Mouse (Mus musculus): ENCODE results near the gene Tns3.

- no peak for TF ChIP-seq GATA1 (IDR thresholded peaks at IDR 0.05; ENCODE audit: borderline replicate concordance, low read length)
- TF ChIP-seq CTCF (IDR thresholded peaks at IDR 0.05; ENCODE audit: low read depth, low read length): no peak
- no peak for TF ChIP-seq GATA2 (IDR thresholded peaks at IDR 0.05; ENCODE audit: borderline replicate concordance, low read depth, low read length)
- no peak for TF ChIP-seq POLR2AphosphoS5 (IDR thresholded peaks at IDR 0.05; ENCODE audit: insufficient replicate concordance, low read depth, low read length)
- TF ChIP-seq TAL1 (conservative IDR thresholded peaks at IDR 0.05; ENCODE audit: low read depth, low read length): no peak
Measured at GRCm38 (mm10) chr11:8391564-8391963, 272.8 kb downstream of the Tns3 start.

Measured in G1E (cell line).